Mouse (Mus musculus): ENCODE data around the gene Tenm2.

- TF ChIP-seq CTCF (IDR thresholded peaks at IDR 0.05) (no peak), EP300 (IDR thresholded peaks at IDR 0.05) (no peak)
Observed at GRCm38 (mm10) chr11:37285186-37285585, 49.4 kb upstream of the Tenm2 start.

Measured in lung, postnatal 0 days (tissue).